Mouse (Mus musculus): ENCODE data around the gene Frem1.
A peak's percentile ranks its signal among the peaks of the same experiment; 100 is the strongest.

The Frem1 gene

DNA sequence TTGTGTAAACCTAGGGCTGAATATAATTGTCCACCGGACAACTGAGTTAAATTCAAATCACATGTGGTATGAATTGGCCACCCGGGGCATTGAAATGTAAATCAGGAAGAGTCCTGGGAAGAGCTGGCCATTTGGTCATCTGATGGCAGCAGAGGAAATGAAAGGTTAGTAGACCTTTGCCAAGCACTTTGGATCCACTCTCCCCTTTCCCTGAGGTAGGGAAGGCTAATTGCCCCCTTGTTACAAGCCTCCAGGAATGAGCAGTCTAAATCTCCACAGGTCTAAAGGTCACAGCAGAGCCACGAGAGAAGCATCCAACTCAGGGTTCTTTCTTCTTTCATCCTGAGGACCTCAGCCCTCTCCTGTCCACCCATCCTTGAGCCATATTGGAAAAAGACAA, 20.5 kb downstream of the Frem1 start:
- no peak for DNase-seq (ENCODE audit: low read depth, low spot score)

DNA sequence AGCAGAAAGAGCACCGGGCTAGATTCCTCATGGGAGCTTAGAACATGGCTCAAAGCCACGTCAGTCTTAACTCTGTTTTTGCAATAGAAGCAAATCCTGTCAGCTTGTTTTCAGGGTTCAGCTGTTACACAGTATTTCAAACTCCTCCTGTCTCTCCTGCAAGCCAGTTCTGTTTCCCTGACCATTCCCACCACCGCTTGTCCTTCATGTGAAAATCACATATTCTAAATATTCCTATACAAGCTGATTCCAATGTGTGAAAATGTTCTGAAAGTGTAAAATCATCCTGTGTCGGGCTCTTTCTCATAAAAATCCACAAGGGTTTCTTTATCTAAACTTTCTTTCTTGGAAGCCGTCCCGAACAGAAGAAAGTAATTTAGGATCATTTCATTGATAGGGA, 22.0 kb downstream of the Frem1 start:
- no peak for DNase-seq (ENCODE audit: low read depth, low spot score)

DNA sequence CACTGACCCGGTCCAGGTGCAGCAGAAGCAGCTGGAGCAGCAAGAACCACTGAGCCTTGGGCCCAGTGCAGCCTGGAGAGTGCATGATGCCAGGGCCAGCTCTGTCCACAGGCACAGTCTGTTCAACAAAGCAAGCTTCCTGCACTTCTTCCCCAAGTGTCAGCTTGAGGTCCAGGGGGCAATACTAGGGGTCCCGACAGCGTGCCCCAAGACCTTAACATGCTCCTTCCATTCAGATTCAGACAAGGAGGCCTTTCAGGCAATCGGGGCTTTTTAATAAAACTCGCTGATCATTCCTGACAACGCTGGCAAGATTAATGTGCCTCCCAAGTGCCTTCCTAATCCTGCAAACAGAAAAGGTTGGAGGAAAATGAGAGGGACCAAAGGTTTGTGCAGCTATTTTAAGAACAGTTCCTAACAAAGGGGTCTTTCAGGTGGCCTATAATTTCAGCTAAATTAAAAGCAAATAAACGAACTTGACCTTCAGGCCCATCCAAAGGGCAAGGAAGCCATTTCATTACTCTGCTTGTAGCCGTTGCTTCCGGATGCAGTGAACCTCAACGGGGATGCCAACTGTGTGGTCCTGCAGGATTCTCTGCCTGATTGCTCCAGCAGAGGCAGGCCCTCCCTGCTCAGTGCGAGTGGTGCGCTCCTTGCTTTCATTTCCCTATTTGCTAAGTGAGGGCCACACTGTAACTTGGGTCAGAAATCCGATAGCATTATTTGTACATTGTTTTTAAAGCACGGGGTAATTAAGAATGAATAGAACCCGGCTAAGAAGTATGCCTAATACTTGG, 31.2 kb downstream of the Frem1 start:
- no peak for DNase-seq (ENCODE audit: low read depth, low spot score)

DNA sequence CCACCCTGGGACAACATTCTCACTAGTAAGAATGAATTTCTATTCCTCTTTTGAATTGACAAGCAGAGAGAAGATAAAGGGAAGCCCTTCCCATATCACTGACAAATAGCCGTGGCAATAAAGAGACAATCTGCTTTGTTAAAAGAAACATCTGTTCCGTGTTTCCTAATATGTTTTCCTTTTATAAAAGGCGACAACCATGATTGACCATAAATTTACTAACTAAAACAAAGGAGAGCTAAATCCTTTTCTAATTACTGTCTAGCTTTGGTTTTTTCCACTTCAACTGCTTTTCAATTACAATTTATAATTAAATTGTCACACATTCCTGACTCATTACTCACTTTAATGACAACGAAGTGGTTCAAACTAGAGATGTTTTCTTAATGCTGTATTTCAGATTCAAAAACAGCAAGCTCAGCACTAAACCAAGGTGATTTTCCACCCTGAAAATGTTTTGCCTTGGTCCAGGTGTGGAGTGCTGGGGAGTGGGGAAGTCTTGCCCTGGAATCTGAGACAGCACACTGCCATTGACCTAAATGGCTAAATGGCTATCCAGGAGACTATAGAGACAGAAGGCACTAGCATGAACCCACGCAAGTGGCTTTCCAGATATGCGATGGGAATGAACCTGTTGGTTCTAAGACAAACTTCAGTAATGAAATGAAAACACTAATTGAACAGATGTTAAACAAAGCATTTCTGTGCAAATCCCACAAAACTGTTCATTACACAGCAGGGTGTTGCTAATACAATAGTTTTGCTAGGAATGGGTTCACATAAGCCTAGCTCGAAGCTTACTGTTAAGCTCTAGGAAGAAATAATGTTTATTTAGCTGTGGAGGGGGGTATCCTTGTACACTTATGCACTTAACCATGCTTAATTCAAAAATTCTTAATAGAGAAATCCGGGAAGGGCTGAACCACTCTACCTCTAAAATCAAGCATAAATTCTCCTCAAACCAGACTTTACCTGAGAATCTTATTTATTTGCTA, 33.7 kb downstream of the Frem1 start:
- no peak for DNase-seq (ENCODE audit: low read depth, low spot score)

DNA sequence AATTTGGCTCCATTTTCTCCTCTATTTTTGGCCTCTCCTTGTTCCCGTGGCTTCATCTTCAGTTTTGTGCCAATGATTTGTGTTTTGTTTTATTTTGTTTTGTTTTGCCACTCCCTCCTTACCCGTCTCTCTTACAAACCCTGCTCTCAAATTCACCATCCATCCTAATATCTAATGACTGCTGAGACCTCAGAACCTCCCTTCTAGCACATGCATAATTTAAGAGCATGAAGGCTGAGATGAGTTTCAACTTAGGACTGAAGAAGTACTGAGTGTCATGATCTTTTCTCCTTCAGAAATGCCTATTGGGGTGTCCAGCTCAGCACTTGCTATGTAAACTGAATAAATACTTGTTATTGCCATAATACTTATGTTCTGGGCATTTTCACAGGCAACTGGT, 37.6 kb downstream of the Frem1 start:
- no peak for DNase-seq (ENCODE audit: low read depth, low spot score)

DNA sequence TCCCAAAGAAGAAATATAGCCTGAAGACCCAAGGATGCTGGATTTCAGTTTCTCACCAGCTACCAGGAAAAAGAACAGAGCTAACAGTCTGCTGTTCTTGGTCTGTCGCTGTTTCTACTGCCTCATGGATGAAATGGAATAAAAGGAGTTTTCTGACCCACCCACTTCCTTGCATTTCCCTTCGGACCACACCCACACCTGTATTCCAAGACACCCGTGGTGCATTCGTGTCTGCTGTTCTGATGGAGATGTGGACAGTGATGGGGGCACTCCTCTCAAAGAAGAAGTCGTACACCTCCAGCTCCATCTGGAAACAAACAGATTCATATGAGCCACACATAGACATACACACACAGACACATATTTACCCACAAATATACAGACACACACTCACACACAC, 48.1 kb downstream of the Frem1 start:
- peak; percentile 51 for DNase-seq (ENCODE audit: low read depth, low spot score)

DNA sequence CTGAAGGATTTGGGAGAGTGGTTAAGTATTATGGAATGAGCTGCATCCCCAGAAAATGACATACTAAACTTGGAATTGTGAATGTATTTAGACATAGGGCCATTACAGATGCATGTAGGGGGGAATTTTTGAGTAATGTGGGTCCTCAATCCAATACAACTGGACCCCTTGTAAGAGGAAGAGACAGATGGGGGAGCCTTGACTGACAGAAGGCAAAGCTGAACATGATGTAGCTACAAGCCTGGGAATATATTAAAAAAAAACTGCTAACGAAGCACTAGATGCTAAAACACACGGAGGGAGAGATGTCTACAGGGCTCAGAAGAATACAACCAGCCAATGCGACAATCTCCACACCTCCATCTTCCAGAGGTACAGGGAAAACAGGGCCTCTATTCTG, 60.1 kb downstream of the Frem1 start:
- DNase-seq (ENCODE audit: low read depth, low spot score) = no peak

DNA sequence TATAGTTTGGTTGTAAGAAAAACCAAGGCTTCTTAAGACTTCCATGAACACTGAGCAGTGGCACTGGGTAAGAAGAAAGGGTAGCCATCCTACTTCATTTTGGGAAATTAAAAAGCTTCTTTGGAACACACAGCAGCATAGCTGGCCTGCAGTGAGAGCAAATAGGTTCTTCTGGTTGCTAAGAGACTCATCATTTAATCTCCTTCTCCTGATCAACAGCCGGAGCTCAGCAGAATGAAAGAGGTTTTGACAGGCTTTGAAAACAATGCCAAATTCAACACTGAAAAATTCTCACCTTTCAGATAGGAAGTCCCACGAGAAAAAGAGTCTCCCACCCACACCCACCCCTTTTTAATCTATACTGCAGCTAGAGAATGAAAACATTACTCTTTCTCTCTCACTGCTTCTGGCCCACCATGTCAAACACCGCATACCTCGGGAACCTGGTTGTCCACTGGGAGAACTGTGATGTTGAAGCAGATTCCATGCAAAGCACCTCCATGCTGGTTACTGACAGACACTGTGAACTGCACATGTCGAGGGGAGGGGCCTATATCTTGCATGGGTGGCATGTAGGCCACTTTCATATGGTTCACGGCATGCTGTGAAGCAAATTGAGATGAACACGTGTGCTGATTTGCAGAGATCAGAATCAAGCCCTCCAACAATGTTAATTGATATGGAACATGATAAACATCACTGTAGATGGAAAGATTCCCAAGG, 61.0 kb downstream of the Frem1 start:
- no peak for DNase-seq (ENCODE audit: low read depth, low spot score)

DNA sequence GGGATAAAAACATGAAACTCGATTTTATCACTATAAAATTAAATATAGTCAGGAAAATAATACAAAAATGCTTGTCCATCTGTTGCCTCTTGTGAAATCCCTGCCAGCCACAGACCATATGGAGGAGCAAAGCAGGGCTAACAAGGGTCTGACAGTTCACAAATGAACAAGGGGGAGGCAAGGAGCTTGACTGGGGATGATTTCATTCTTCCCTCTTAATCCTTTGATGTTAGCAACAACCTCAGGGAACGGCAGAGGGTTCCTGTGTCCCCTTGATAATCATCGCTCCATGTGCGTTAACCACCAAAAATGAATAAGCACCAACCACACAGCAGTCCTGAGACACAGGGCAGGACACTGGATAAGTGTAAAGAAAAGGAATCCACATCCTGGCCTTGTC, 79.8 kb downstream of the Frem1 start:
- no peak for DNase-seq (ENCODE audit: low read depth, low spot score)

DNA sequence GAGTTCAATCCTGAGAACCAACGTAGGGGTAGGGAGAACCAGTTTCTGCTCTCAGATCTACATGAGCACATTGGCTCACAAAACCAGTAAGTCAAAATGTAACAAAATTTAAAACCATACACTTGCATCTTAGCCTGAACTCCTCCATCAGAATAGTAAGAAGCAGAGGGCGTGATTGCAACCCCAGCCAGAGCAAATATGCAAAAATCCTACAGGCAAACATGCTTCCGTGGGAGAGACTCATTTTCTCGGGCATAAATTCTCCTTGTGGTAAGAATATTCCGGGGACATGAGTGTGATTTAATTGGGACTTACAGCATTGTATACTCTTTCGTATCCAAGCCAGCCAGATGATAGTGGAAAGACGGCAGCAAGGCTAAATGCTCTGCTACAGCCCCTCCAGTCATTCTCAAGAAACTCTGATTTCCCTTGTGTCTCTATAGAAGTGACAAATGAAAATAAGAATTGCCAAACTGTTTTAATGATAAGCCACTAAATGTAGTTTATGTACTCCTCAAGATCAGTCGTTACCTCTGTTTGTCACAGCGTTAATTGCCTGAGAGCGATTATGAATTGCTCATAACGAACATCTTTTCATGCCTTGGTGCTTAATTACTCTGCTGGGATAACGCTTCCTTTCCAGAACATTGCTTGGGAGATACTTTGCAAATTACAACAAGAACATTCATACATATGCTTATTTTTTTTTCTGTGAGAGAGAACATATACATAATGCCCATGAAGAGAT, 81.1 kb downstream of the Frem1 start:
- no peak for DNase-seq (ENCODE audit: low read depth, low spot score)

DNA sequence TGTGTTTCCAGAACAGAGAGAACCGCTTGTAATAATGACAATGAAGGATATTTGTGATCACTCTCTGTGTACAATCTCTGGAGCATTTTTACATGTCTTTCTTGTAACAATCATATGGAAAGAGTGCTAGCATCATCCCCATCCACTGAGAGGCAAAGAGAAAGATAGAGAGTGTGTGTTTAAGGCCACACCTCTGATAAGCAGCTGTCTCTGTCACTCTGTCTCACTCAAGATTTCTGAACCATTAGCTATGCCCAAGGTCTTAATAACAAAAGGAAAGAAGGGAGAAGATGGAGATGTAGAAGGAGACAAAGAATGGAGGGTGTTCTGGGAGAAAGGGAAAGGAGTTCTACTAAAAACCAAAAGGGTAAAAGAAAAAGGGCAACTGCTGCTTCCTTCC, 91.1 kb downstream of the Frem1 start:
- no peak for DNase-seq (ENCODE audit: low read depth, low spot score)

DNA sequence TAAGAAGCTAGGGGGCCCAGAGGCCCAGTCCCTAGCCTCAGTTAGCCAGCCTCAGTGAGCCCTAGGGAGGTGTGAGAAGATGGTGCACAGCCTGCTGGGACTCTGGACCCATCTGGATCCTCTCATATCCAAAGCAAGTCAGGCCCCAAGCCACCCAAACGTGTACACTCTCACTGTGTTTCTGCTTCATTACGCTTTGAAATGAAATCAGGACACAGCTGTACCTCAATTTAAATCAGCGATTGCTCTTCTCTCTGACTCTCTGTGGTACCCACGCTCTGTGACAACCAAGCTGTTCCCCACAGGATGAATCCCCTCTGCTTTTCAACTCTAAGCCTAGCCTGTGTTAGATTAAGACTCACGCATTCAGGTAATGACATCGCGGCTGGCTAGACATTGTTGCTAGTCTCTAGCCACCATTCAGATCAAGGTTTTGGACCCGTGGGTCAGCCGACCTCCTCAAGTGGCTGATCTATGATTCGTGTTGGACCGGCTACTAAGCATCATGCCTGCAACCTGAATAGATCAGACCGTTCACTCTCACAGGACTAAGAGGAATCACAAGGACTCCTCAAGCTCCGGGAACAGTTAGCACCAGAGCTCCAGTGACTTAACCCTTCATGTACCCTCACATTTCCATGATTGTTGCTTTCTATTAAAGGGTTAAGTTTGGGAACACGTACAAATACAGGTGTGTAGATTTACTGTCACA, 94.2 kb downstream of the Frem1 start:
- no peak for DNase-seq (ENCODE audit: low read depth, low spot score)

DNA sequence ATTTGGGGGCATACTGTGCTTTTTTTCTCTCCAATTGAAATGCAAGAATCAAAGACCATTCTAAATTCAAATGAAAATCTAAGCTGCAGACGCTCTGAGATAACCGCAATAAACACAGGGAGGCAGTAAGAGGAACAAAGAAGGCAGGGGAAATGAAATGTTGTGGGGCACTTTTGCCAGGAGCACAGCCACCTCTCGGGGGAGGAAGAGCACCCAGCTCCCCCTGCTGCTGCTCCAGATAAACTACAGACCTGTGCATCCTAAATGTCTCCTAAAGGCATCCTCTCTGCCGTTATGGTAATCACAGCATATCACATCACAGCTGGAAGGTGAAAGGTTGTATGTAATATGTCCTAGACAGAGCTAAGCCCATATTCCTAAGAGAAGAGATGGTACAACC, 98.1 kb downstream of the Frem1 start:
- DNase-seq (ENCODE audit: low read depth, low spot score) = peak; percentile 29

DNA sequence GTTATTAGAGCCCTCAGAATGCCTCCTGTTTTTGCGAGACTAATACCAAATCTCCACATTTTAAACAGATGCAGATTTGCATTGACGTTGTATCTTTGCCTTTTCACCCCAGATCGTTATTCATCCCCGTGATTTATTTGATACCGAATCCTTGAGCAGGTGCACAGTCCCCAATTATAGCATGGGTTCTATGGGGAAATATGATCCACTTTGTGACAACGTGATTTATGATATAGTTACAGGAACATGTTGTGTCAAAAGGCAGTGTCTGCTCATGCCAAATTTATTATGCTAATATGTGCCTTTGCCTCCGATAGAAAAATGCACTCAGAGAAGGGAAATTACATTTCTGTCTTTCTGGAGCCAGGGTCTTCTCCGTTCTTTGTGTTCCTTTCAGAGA, 102.6 kb downstream of the Frem1 start:
- DNase-seq (ENCODE audit: low read depth, low spot score) = no peak

DNA sequence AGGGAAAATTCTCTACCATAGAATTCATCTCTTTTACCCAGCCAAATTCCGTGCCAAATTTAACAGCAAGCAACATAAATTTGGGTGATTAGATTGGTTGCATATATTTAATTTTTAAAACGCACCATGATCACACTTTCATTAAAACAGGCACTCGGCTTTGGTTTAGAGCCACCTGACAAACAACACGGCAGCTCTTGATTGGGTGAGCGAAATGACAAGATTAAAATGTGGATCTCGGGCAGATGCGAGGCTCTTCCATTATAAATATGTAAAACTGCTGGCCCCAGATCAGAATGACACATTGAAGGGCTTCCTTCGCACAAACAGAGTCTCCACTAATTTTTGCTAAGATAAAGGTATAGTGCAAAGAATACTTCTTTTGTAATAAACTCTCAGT, 105.4 kb downstream of the Frem1 start:
- DNase-seq (ENCODE audit: low read depth, low spot score) = no peak

DNA sequence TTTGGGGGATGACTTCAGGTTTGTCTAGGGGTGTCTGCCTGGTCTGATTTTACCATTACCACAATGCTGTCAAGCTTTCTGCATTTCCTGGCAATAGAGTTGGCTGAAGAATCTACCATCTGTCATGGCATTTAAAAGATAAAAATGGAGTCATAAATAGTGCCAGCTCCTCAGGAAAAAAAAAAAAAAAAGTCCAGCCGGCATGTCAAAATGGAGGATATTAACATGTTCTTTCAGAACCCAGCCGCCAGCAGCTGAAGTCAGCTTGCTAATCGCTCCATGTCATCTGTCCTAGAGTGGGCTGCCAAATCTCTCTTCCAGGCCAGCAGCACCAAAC, 105.9 kb downstream of the Frem1 start:
- DNase-seq (ENCODE audit: low read depth, low spot score) = no peak

DNA sequence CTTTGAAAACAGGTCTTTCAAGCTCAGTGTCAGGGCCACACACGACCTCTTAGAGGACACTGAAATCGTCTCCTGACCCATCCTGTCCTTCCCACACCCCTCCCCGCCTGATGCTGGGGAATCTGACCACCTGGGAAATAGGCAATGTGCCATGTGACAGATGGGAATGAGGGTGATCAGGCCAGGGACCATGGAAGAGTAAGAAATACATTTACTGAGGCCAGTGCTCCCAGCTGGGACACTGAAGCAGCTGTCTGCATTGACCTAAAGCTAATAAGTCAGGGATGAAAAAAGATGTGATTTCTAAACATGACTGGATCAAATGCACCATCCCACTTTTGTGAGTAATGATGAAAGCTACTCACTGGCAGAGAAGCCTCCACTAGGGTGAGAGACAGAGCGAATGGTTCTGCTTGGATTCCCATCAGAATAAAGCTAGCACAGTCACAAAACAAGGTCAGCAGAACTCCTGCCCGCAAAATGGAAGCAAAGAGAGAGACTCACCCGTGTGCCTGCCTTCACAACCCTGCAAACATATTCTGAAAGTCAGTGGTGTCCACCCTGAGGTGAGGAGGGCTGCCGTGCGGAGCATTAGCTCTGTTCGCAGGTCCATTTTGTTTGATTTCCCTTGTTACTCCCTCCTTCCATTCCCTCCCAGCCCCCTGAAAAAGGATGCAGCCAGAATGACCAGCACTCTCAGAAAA, 106.4 kb downstream of the Frem1 start:
- DNase-seq (ENCODE audit: low read depth, low spot score) = no peak

DNA sequence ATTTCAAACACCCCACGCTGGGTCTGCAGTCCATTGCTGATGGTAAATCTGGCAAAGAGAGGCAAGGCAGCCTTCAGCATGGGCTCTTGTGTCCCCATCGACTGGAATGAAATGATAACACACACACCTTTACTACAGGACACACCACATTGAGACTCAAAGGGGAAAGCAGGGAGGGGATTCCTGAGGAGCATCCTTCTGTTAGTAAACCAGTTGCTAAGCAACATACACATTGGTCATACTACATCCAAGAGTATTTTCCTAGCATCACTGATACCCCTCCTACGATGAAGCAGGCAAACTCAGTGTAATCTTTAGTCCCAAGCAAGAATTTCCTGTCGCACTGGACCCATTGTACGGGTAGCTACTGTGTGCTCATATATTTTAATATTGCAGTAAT, 111.5 kb downstream of the Frem1 start:
- no peak for DNase-seq (ENCODE audit: low read depth, low spot score)

DNA sequence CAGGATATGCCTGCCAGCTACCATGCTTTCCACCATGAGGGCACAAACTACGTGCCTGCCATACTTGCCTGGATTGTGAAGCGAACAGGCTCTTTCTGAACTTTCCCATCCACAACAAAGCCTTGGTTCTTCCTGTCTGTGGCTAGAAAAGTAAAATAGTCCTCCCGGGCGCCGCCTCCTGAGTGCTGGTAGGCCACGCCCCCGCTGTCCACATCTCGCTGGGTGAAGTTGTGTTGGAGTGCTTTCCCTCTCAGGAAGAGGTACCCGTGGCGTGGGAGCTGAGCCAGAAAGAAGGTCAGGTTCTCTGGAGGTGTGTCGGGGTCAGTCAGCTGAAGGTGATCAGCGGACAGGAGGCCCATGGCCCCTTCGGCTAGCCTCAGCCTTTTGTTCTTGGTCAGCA, 111.9 kb downstream of the Frem1 start:
- no peak for DNase-seq (ENCODE audit: low read depth, low spot score)

DNA sequence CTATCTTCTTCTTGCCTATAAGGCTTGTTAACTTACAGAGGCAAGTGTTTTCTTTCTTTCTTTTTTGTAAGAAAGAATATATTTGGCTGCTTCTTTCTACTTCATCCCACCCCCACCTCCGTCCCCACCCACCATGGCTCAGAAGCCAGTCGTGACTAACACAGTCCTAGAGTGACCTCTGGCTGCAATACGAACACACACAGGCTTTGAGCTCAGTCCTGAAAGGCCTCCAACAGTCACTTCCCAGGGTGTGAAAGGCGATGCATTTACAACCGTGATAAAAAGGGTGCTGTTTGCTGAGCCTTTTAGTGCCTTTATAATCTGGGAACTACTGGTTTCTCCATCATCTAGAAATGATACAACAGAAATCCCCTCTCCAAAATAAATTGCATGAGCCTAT, 117.8 kb downstream of the Frem1 start:
- DNase-seq (ENCODE audit: low read depth, low spot score) = peak; percentile 53
